Mouse (Mus musculus) liver, embryonic 13.5 days (tissue): ENCODE data around the gene Adam6a. TPM values are rescaled to one million over a fixed set of nuclear protein-coding genes. Genes with fewer than 3 reads are reported as not detected.
"Not testable (repeated sequence)": the region's sequence is repeated elsewhere in the genome, so short reads cannot be mapped to it uniquely, and the experiment has no call there.

Source experiments
- ATAC-seq: fragments of 200-750 bp; cut with Nextera tagmentation; 2 replicates; pipeline ENCODE4 v1.8.0; 2017; ENCODE audit warnings: low read depth, mild to moderate bottlenecking, moderate number of reproducible peaks, moderate library complexity
- DNase-seq: peaks from one replicate; pipeline ENCODE4 v3.0.0; 2022
- H3K27ac ChIP-seq: fragments of 300-500 bp; sonication (generic); 2 replicates; pipeline ENCODE4 v1.5.1; 2015; ENCODE audit warnings: moderate library complexity, mild to moderate bottlenecking, inconsistent platforms
- H3K27me3 ChIP-seq: fragments of 300-500 bp; sonication (generic); 2 replicates; pipeline ENCODE4 v1.6.1; 2015; ENCODE audit warnings: mild to moderate bottlenecking, inconsistent platforms
- H3K36me3 ChIP-seq: fragments of 300-500 bp; sonication (generic); 2 replicates; pipeline ENCODE4 v1.6.1; 2015; ENCODE audit warnings: mild to moderate bottlenecking, inconsistent platforms
- H3K4me1 ChIP-seq: fragments of 300-500 bp; sonication (generic); replicated peaks from 2 replicates; pipeline ENCODE4 v1.6.1; 2015; ENCODE audit warnings: inconsistent platforms
- H3K4me2 ChIP-seq: fragments of 300-500 bp; sonication (generic); 2 replicates; pipeline ENCODE4 v1.6.1; 2015; ENCODE audit warnings: inconsistent platforms, mild to moderate bottlenecking, moderate library complexity
- H3K4me3 ChIP-seq: fragments of 300-500 bp; sonication (generic); replicated peaks from 2 replicates; pipeline ENCODE4 v1.5.1; 2015; ENCODE audit warnings: mild to moderate bottlenecking, inconsistent platforms
- H3K9ac ChIP-seq: fragments of 300-500 bp; sonication (generic); 2 replicates; pipeline ENCODE4 v1.6.1; 2015; ENCODE audit warnings: mild to moderate bottlenecking, inconsistent platforms
- H3K9me3 ChIP-seq: fragments of 300-500 bp; sonication (generic); replicated peaks from 2 replicates; pipeline ENCODE4 v1.6.1; 2016; ENCODE audit warnings: inconsistent platforms
- WGBS: fragments of 180-500 bp; shearing (Covaris S2); methylation state at CpG from one replicate; pipeline ENCODE4 v1.1.7; 2015; ENCODE audit not compliant: insufficient replicate concordance; 5-methylcytosine and 5-hydroxymethylcytosine counted together
- polyA plus RNA-seq: library from polyadenylated mRNA; unstranded; fragments of >200 nt; fragmentation: Nextera tagmentation; extraction: Ambion mirVana; gene quantifications from 2 replicates; pipeline ENCODE4 v1.2.1, GENCODE M21; 2015

Gene Adam6a
- not detected in 2 replicates for polyA plus RNA-seq

- H3K4me3 ChIP-seq, H3K27me3 ChIP-seq, DNase-seq, H3K9me3 ChIP-seq, H3K9ac ChIP-seq, H3K36me3 ChIP-seq, ATAC-seq, H3K4me1 ChIP-seq, H3K27ac ChIP-seq, H3K4me2 ChIP-seq: not testable (repeated sequence)
- 44% methylated on average over 1 of the region's 1 CpGs for WGBS
Measured at GRCm38 (mm10) chr12:113543608-113544007, at the start of gene Adam6a. Gene Adam6a, plus strand, starts transcription at chr12:113543908.

- no peaks in the 10 kb centered on the region for H3K36me3 ChIP-seq
- 46% methylated on average over 2 of the region's 2 CpGs for WGBS
- no peak for ATAC-seq
Measured at GRCm38 (mm10) chr12:113525901-113526300, 17.8 kb upstream of the Adam6a start.

GRCm38 (mm10) chr12:113578241-113578640 is 34.5 kb downstream of the Adam6a start:
- Histone ChIP-seq H3K36me3 (no peaks in the 10 kb centered on the region), H3K9me3 (no peaks in the 10 kb centered on the region), H3K4me3 (no peak overlapping the region), H3K4me2 (no peak overlapping the region), H3K4me1 (no peaks in the 10 kb centered on the region), H3K9ac (no peak overlapping the region), H3K27me3 (no peaks in the 10 kb centered on the region), H3K27ac (no peak overlapping the region)
- ATAC-seq (no peak), DNase-seq (no peak)
- 41% methylated on average over 6 of the region's 6 CpGs for WGBS

More at GRCm38 (mm10) chr12:113525901-113526300, 17.8 kb upstream of the Adam6a start:
- H3K27me3 ChIP-seq, result no peaks in the 10 kb centered on the region
- H3K4me3 ChIP-seq, result no peak overlapping the region
- H3K9ac ChIP-seq, result no peak overlapping the region
- no peak overlapping the region for H3K27ac ChIP-seq
- no peak overlapping the region for H3K4me2 ChIP-seq
- H3K4me1 ChIP-seq, result no peaks in the 10 kb centered on the region
- DNase-seq, result no peak
- no peaks in the 10 kb centered on the region for H3K9me3 ChIP-seq

GRCm38 (mm10) chr12:113588001-113588400 is 44.3 kb downstream of the Adam6a start:
- no peak overlapping the region for H3K4me3 ChIP-seq
- H3K9ac ChIP-seq, result no peak overlapping the region
- ATAC-seq (no peak), DNase-seq (no peak)
- H3K9me3 ChIP-seq, result no peaks in the 10 kb centered on the region
- no peak overlapping the region for H3K27ac ChIP-seq
- no peaks in the 10 kb centered on the region for H3K27me3 ChIP-seq
- WGBS, result 44% methylated on average over 1 of the region's 1 CpGs
- no peak overlapping the region for H3K4me2 ChIP-seq
- no peaks in the 10 kb centered on the region for H3K36me3 ChIP-seq
- no peaks in the 10 kb centered on the region for H3K4me1 ChIP-seq

Other genes starting within 250 kb of the Adam6a start
- not detected in 2 replicates for gene Adam6b, start 54.4 kb upstream of the Adam6a start, polyA plus RNA-seq